ENCODE assay signal across 12 mouse cellular contexts in the genomic region with DNA sequence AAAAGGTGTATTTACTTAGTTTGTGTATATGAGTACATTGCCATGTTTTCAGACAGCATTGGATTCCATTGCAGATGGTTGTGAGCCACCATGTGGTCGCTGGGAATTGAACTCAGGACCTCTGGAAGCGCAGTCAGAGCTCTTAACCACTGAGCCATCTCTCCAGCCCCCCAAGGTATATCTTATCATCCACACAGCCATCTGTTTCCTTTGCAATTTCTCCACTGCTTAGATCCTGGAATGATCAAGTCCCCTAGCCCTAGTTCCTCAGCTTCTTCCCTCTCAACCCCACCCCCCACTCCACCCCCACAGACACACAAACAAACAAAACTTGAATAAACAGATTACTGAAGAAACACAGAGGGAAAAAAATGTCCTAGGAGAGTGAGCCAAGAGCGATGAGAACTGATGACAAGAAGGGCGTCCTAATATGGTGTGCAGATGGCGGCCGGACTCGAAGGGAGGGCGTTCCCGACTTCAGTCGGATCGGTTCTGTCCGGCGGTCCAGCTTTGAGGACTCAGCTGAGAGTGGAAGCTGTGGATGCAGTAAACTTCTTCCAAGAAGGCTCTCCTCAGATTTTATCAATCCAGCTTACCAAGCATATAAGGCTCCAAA.
A peak's percentile ranks its signal among the peaks of the same experiment; 100 is the strongest.
DNase-seq lines count a peak whose midpoint lies in the region; ATAC-seq and TF ChIP-seq lines count a peak whose summit lies in the region.
"Had no signal": no experiment of that assay in that cellular context is flagged by ENCODE, and none has a peak within 500 bp of the region (broad histone marks: within the 10 kb centered on the region; RNA-seq: fewer than 3 reads in every experiment).

No protein-coding gene starts in this region.

- H3K4me3 ChIP-seq in E14TG2a.4 (replicated peaks; ENCODE audit: low read length), result peak overlapping the region; percentile 21; the same call in 1 of the 2 replicates
- H3K4me3 ChIP-seq in intestine, embryonic 16.5 days (ENCODE audit: low read length), result no peak overlapping the region
- H3K4me3 ChIP-seq in olfactory bulb, adult 2 months (ENCODE audit: insufficient read depth, low read depth, low read length), result no peak overlapping the region
- no peak overlapping the region for H3K4me3 ChIP-seq in forebrain, embryonic 13.5 days
- H3K4me3 ChIP-seq: liver, embryonic 15.5 days; midbrain, embryonic 15.5 days had no signal

- 83% methylated on average over 13 of the region's 13 CpGs for WGBS in intestine, embryonic 16.5 days
- WGBS in olfactory bulb, adult 2 months, result 76% methylated on average over 13 of the region's 13 CpGs
- 98% methylated on average over 13 of the region's 13 CpGs for WGBS in forebrain, embryonic 13.5 days

- TF ChIP-seq CTCF in E14TG2a.4 (conservative IDR thresholded peaks at IDR 0.05; ENCODE audit: low read length), result no peak
- TF ChIP-seq CTCF in olfactory bulb, adult 2 months (IDR thresholded peaks at IDR 0.05; ENCODE audit: insufficient read depth, low read depth, low read length), result no peak

- no peak for TF ChIP-seq POLR2A in olfactory bulb, adult 2 months (IDR thresholded peaks at IDR 0.05; ENCODE audit: insufficient read depth, low read depth, low read length)

- H3K4me1 ChIP-seq in E14TG2a.4 (replicated peaks; ENCODE audit: low read depth, low read length), result peaks cover 74% of the 10 kb centered on the region
- H3K4me1 ChIP-seq in intestine, embryonic 16.5 days (ENCODE audit: control insufficient read depth, insufficient read depth, low read length), result peaks cover 21% of the 10 kb centered on the region
- peaks cover 55% of the 10 kb centered on the region for H3K4me1 ChIP-seq in olfactory bulb, adult 2 months (ENCODE audit: control insufficient read depth, insufficient read depth, low read length)
- H3K4me1 ChIP-seq in forebrain, embryonic 13.5 days, result 0 out of 2 replicates have a peak, but pooled peaks cover 5% of the 10 kb centered on the region

- peaks cover 5% of the 10 kb centered on the region; the same call in 1 of the 2 replicates for H3K36me3 ChIP-seq in E14TG2a.4 (ENCODE audit: insufficient read depth, low read length)
- no peaks in the 10 kb centered on the region for H3K36me3 ChIP-seq in intestine, embryonic 16.5 days (ENCODE audit: control insufficient read depth, insufficient read depth, low read length)
- H3K36me3 ChIP-seq in forebrain, embryonic 13.5 days (ENCODE audit: poor library complexity, severe bottlenecking), result no peaks in the 10 kb centered on the region
- H3K36me3 ChIP-seq: liver, embryonic 15.5 days; midbrain, embryonic 15.5 days had no signal

- H3K4me2 ChIP-seq in intestine, embryonic 16.5 days (ENCODE audit: low read depth, low read length), result no peak overlapping the region
- no peak overlapping the region for H3K4me2 ChIP-seq in forebrain, embryonic 13.5 days
- H3K4me2 ChIP-seq: hindbrain, embryonic 14.5 days; liver, embryonic 15.5 days; midbrain, embryonic 15.5 days had no signal

- H3K9me3 ChIP-seq in E14TG2a.4 (ENCODE audit: low read length), result peaks cover 6% of the 10 kb centered on the region
- H3K9me3 ChIP-seq in intestine, embryonic 16.5 days (ENCODE audit: control insufficient read depth, low read length), result no peaks in the 10 kb centered on the region
- no peaks in the 10 kb centered on the region for H3K9me3 ChIP-seq in forebrain, embryonic 13.5 days (replicated peaks)
- H3K9me3 ChIP-seq: liver, embryonic 15.5 days; midbrain, embryonic 15.5 days had no signal

- no peak overlapping the region for H3K9ac ChIP-seq in intestine, embryonic 16.5 days (ENCODE audit: low read depth, low read length)
- no peak overlapping the region for H3K9ac ChIP-seq in forebrain, embryonic 13.5 days
- H3K9ac ChIP-seq: hindbrain, embryonic 14.5 days; liver, embryonic 15.5 days; midbrain, embryonic 15.5 days had no signal

- peak; percentile 58; the same call in 1 of the 2 replicates for ATAC-seq in intestine, embryonic 16.5 days
- ATAC-seq in forebrain, embryonic 13.5 days, result no peak
- ATAC-seq in erythroid progenitor cell, adult 5-6 weeks (replicated peaks; ENCODE audit: low FRiP score, poor library complexity, severe bottlenecking), result no peak
- ATAC-seq: midbrain, embryonic 15.5 days had no signal

- peak overlapping the region; percentile 71 for H3K27ac ChIP-seq in intestine, embryonic 16.5 days (ENCODE audit: low read length)
- H3K27ac ChIP-seq in olfactory bulb, adult 2 months (ENCODE audit: insufficient read depth, low read depth, low read length), result peak overlapping the region; percentile 85
- no peak overlapping the region for H3K27ac ChIP-seq in forebrain, embryonic 13.5 days
- H3K27ac ChIP-seq: hindbrain, embryonic 14.5 days; liver, embryonic 15.5 days; midbrain, embryonic 15.5 days had no signal

- H3K27me3 ChIP-seq in E14TG2a.4 (ENCODE audit: insufficient read depth, low read length), result no peaks in the 10 kb centered on the region
- no peaks in the 10 kb centered on the region for H3K27me3 ChIP-seq in intestine, embryonic 16.5 days (replicated peaks; ENCODE audit: control insufficient read depth, insufficient read depth, low read length)
- no peaks in the 10 kb centered on the region for H3K27me3 ChIP-seq in forebrain, embryonic 13.5 days
- H3K27me3 ChIP-seq: liver, embryonic 15.5 days; midbrain, embryonic 15.5 days had no signal

- DNase-seq in gastrocnemius, adult 18-20 months (ENCODE audit: low spot score), result peak; percentile 53
- DNase-seq in gastrocnemius, adult 8-10 months (ENCODE audit: low spot score in 2 of 2), result no peak
- DNase-seq in adrenal gland, postnatal 25 days, result no peak
- DNase-seq: thymus, adult 18-20 months had no signal
